Mouse (Mus musculus): ENCODE results near the gene Ppcdc. TPM values are rescaled to one million over a fixed set of nuclear protein-coding genes. Genes with fewer than 3 reads are reported as not detected.
A peak's percentile ranks its signal among the peaks of the same experiment; 100 is the strongest.

Ppcdc gene
- polyA plus RNA-seq, 1 experiment from 2014 or later, result 15.0 TPM

DNA sequence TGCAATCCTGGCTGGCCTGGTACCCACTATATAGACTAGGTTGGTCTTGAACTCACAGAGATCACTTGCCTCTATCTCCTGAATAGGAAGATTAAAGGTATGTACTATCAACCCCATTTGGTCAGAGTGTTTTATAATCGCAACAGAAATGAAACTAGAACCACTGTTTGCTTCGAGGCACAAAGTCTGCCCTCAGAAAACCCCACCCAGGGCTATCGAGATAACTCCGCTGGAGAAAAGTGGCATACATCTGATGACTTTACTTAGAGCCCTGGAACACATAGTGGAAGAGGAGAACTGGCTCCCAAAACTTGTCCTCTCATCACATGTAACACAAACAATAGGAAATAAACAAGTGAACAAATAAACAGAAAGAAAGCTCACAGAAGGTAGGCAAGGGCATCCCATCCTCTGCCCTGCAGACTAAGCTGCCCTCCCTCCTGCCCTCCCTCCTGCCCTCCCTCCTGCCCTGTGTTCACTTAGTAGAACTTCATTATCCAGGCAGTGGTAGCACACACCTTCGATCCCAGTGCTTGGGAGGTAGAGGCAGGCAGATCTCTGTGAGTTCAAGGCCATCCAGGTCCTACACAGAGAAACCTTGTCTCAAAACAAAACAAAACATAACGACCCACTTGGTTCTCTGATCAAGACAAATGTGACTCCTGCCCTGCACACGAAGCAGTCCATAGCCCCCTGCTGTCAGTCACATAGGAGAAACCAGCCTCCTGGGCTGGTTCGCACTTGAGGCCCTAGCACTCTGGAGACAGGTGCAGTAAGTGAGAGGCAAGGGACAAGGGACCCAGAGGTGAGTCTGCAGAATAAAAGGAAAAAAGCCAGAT is 12.9 kb upstream of the Ppcdc start:
- no peaks in the 10 kb centered on the region for H3K4me1 ChIP-seq
- no peak overlapping the region for H3K4me3 ChIP-seq
- no peaks in the 10 kb centered on the region for H3K27me3 ChIP-seq (replicated peaks)
- H3K9ac ChIP-seq, result no peak overlapping the region
- no peak overlapping the region for H3K4me2 ChIP-seq
- peaks cover 11% of the 10 kb centered on the region for H3K36me3 ChIP-seq
- ATAC-seq (ENCODE audit: extremely low read depth, insufficient number of reproducible peaks, low FRiP score, low TSS enrichment), result no peak
- H3K9me3 ChIP-seq, result no peaks in the 10 kb centered on the region
- WGBS, result 63% methylated on average over 8 of the region's 8 CpGs
- H3K27ac ChIP-seq (replicated peaks), result no peak overlapping the region

DNA sequence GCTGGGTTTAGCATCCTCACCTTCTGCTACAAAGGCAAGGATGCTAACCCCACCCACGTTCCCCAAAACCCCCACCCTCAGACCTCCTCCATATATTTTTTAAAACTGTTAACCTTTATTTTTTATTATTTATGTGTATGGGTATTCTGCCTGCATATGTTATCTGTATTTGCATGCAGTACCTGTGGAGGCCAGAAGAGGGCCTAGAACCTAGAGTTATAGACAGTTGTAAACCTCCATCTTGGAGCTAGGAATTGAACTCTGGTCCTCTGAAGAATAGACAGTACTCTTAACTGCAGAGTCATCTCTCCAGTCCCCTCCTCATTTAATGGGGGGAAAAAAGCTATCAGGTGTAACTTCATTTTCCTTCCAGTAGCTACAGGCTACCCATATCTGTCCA is 9.8 kb upstream of the Ppcdc start:
- H3K27ac ChIP-seq (replicated peaks), result no peak overlapping the region
- H3K9me3 ChIP-seq, result no peaks in the 10 kb centered on the region
- H3K4me1 ChIP-seq, result no peaks in the 10 kb centered on the region
- H3K9ac ChIP-seq, result no peak overlapping the region
- H3K4me3 ChIP-seq, result no peak overlapping the region
- H3K4me2 ChIP-seq, result no peak overlapping the region
- H3K27me3 ChIP-seq (replicated peaks), result no peaks in the 10 kb centered on the region
- peaks cover 28% of the 10 kb centered on the region for H3K36me3 ChIP-seq
- no peak for ATAC-seq (ENCODE audit: extremely low read depth, insufficient number of reproducible peaks, low FRiP score, low TSS enrichment)
- 41% methylated on average over 1 of the region's 1 CpGs for WGBS

DNA sequence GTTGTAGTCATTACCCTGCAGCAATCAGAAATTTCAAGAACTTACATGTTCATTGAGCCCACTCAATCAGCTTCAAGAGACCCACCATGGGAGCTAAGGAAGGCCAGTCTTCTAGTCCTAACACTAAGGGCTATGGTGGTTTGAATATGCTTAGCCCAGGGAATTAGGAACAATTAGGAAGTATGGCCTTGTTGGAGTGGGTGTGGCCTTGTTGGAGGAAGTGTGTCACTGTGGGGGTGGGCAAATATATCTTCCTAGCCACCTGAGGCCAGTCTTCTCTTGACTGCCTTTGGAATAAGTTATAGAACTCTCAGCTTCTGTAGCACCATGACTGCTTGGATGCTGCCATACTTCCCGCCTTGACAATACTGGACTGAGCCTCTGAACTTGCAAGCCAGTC is 696 bp upstream of the Ppcdc start:
- Histone ChIP-seq H3K4me1 (peaks cover 27% of the 10 kb centered on the region), H3K9me3 (no peaks in the 10 kb centered on the region), H3K4me3 (no peak overlapping the region), H3K9ac (no peak overlapping the region), H3K36me3 (peaks cover 21% of the 10 kb centered on the region), H3K27ac (replicated peaks) (no peak overlapping the region), H3K27me3 (replicated peaks) (no peaks in the 10 kb centered on the region), H3K4me2 (no peak overlapping the region)
- ATAC-seq (ENCODE audit: extremely low read depth, insufficient number of reproducible peaks, low FRiP score, low TSS enrichment), result no peak
- whole genome bisulfite sequencing, result 93% methylated on average over 1 of the region's 1 CpGs

DNA sequence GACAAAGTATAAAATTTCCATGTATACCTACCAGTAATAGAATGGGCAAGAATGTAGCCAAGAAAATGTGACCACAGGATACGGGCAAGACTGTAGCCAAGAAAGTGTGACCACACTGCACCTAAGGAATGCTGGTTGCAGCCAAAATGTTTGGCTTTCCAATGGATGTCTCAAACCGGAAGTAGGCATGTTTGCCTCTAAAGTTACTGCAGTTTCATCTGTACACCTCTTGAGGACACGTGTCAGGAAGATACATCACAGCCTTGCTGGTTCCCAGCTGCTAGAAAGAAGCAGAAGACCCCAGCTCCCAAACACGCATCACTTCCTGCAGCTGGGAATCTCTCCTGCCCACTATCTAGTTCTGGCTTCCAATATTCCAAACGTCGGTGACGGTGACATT is 841 bp downstream of the Ppcdc start:
- Histone ChIP-seq H3K27me3 (replicated peaks) (no peaks in the 10 kb centered on the region), H3K9me3 (no peaks in the 10 kb centered on the region), H3K4me2 (peak overlapping the region; percentile 68), H3K36me3 (peaks cover 7% of the 10 kb centered on the region; the same call in 1 of the 2 replicates), H3K4me1 (peaks cover 29% of the 10 kb centered on the region), H3K9ac (peak overlapping the region; percentile 83), H3K4me3 (peak overlapping the region; percentile 57), H3K27ac (replicated peaks) (peak overlapping the region; percentile 67; the same call in 1 of the 2 replicates)
- ATAC-seq (ENCODE audit: extremely low read depth, insufficient number of reproducible peaks, low FRiP score, low TSS enrichment), result no peak
- 48% methylated on average over 7 of the region's 7 CpGs for whole genome bisulfite sequencing

DNA sequence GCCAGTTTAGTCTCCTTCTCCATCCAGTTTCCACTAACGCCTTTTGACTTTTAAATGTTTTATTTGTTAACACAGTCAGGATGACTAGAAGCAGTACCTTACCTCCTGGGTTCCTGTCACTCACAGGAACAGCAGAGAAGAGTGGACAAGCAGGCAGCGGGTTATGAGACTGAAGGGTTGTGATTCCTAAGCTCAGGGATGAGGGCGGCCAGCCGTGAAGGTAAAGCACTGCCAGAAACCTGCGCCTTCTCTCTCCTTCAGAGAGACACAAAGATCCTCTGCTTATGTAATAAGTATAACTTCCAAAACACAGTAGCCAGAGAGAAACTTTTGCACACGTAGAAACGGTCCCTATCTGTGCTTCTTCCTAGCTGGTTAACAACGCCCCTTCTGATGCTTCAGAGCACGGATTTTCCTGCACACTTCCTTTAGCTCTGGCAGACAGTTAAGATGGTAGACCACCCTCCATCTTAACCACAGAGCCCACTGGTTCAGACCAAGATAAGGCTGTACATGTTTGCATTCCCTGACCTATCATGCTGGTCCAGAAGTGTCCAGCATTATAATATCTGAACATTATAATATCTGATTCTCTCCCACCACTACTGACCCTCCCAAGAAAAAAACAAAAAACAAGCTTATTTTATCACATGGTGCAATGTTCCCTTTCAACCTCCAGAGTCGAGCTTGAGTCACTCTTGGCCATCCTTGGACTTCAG is 1.9 kb downstream of the Ppcdc start:
- WGBS, result 61% methylated on average over 10 of the region's 10 CpGs

DNA sequence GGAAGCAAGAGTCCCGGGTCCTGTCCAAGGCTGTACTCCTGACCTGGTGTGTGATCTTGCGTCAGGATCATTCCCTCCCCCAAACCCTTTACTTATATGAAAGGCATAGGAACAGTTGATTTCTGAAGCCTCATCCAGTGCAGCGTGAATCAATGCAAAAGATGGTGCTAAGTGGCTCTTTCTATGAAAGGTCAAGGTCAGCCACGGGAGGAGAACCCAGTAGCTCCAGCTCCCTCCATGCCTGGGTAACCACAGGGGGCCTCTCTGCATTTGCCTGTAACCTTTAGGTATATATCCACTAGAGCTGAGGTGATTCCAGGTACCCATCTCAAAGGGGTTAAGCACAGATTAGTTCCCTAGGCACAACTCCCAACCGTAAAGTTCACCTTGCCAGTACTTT is 3.8 kb downstream of the Ppcdc start:
- 80% methylated on average over 5 of the region's 5 CpGs for WGBS
- Histone ChIP-seq H3K4me1 (peaks cover 46% of the 10 kb centered on the region), H3K27me3 (replicated peaks) (no peaks in the 10 kb centered on the region), H3K9ac (no peak overlapping the region), H3K27ac (replicated peaks) (no peak overlapping the region), H3K36me3 (no peaks in the 10 kb centered on the region), H3K4me2 (no peak overlapping the region), H3K9me3 (no peaks in the 10 kb centered on the region), H3K4me3 (no peak overlapping the region)
- no peak for ATAC-seq (ENCODE audit: extremely low read depth, insufficient number of reproducible peaks, low FRiP score, low TSS enrichment)

More for the DNA sequence above, 1.9 kb downstream of the Ppcdc start:
- no peaks in the 10 kb centered on the region for H3K27me3 ChIP-seq (replicated peaks)
- H3K27ac ChIP-seq (replicated peaks), result peak overlapping the region; percentile 56
- ATAC-seq (ENCODE audit: extremely low read depth, insufficient number of reproducible peaks, low FRiP score, low TSS enrichment), result no peak
- H3K9me3 ChIP-seq, result no peaks in the 10 kb centered on the region
- H3K36me3 ChIP-seq, result peaks cover 7% of the 10 kb centered on the region; the same call in 1 of the 2 replicates
- peak overlapping the region; percentile 58 for H3K9ac ChIP-seq
- no peak overlapping the region for H3K4me2 ChIP-seq
- no peak overlapping the region for H3K4me3 ChIP-seq
- peaks cover 39% of the 10 kb centered on the region for H3K4me1 ChIP-seq

DNA sequence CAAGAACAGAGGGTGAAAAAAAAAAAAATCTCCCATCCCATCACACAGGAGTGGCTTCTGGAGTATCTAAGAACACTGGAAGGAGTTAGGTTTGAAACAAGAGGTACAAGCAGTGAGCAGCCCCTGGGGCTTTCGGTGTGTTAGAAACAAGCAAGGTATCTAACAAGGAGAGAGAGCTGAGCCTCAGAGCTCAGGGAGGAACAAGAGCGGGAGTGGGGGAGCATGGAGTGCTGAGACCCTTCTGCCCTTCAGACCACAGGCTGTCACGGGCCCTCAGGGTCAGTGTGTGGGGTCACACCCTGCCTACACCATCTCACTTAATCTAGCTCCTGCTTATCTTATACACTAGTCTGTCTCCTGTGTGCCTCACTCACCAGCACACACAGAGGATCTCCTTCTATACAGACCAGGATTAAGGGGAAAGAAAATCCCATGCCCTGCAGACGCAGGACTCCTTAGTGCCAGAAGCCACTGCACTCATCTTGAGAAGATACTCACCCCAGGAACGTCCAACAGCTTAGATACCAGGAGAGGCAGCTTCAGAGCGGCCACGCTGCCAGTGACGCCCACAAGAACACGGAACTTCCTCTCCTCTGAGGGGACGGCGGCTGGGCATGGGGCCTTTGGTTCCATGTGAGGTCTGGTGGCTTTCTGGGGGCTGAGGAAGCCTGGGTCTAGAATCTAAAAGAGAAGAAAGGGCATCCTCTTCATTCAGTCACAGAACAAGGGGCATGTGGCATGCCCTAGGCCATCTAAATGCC is 5.3 kb downstream of the Ppcdc start:
- peaks cover 44% of the 10 kb centered on the region for H3K4me1 ChIP-seq
- ATAC-seq (ENCODE audit: extremely low read depth, insufficient number of reproducible peaks, low FRiP score, low TSS enrichment), result no peak
- H3K36me3 ChIP-seq, result no peaks in the 10 kb centered on the region
- H3K4me3 ChIP-seq, result no peak overlapping the region
- H3K9ac ChIP-seq, result no peak overlapping the region; the same call in 1 of the 2 replicates
- H3K4me2 ChIP-seq, result no peak overlapping the region
- 75% methylated on average over 11 of the region's 11 CpGs for WGBS
- no peaks in the 10 kb centered on the region for H3K9me3 ChIP-seq
- no peak overlapping the region for H3K27ac ChIP-seq (replicated peaks)
- no peaks in the 10 kb centered on the region for H3K27me3 ChIP-seq (replicated peaks)

DNA sequence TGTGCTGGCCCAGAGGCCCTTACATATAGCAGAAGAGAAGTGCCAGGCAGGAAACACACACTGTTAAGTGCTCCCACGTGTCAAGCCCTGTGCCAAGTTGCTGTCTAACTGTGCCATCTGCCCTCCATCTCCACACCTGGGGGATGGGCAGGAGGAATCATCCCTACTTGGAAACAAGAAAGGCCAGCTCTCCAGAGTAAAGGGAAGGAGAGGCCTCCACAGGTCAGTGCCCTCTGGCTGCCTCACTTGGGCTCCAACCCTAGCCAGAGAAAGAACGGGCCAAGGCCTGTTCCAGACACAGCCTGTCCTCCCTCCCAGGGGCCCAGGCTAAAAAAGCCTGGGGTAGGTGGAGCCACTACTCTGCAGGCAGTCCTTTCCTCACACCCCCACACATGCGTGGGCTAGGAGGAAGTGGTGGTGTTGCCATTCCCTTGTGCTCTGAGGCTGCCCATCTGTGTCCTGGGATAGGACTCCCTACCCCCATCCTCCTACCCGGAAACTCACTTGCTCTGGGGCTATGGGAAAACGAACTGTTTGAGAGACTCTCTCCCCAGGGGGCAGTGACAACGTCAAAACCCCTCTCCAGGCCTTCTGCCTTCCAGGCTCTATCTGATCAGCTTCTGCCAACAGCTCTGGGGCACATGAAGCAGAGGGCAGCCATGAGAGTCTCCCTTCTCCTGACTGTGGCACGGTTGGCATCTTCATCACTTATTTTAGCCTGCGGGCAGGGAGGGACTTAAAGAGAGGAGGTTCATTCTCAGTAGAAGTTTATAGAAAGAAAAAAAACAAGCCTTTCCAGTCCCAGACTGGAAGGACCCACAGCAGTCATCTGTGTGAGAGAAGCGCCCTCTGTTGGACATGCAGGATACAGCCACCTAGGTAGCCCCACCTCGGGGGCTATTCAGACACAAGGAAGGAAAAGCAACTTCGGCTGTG is 6.6 kb downstream of the Ppcdc start:
- Histone ChIP-seq H3K4me3 (no peak overlapping the region), H3K36me3 (no peaks in the 10 kb centered on the region), H3K4me2 (peak overlapping the region; percentile 37), H3K27ac (replicated peaks) (peak overlapping the region; percentile 84), H3K9me3 (no peaks in the 10 kb centered on the region), H3K9ac (peak overlapping the region; percentile 71), H3K27me3 (replicated peaks) (no peaks in the 10 kb centered on the region), H3K4me1 (peaks cover 44% of the 10 kb centered on the region)
- WGBS, result 11% methylated on average over 11 of the region's 11 CpGs
- peak; percentile 24; the same call in 1 of the 2 replicates for ATAC-seq (ENCODE audit: extremely low read depth, insufficient number of reproducible peaks, low FRiP score, low TSS enrichment)

DNA sequence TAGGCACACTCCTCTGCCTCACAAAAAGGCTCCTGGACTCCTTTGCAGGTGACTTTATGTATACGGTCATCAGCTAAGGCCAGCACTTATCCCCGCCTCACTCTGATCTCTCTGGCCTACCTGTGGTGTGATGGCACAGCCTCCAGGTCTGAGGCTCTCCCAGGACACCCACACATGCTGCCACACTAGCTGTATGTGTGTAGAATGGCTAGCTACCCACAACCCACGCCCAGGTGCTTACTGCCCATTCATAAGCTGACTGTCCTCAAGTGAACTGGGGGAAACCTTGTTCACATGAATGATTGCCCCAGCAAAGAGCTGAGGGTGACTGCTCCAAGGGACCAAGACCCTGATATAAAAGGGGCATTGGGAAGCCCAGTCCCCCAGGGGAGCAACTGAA is 7.4 kb downstream of the Ppcdc start:
- Histone ChIP-seq H3K9ac (peak overlapping the region; percentile 71; the same call in 1 of the 2 replicates), H3K4me1 (peaks cover 45% of the 10 kb centered on the region)

DNA sequence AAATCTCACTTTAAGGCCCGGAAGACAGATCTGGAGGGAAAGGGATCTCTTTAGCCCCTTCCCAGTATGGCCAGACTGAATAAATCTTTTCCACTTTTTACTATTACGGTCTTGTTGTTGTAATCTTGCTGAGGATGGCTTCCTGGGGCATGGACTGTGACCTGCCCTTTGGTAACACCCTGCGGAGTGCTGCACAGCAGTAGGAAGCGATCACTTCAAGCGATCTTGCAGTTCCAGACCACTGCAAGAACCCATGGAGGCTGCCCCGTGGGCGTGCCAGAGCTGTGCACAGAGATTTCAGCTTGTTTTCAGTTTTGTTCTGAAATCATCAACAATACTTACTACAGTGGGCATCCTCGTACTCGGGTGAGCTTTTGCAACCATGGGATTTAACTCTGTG is 8.7 kb downstream of the Ppcdc start:
- Histone ChIP-seq H3K4me3 (no peak overlapping the region), H3K27ac (replicated peaks) (no peak overlapping the region), H3K9ac (no peak overlapping the region), H3K4me1 (peaks cover 38% of the 10 kb centered on the region), H3K4me2 (no peak overlapping the region), H3K27me3 (replicated peaks) (no peaks in the 10 kb centered on the region), H3K9me3 (no peaks in the 10 kb centered on the region), H3K36me3 (0 out of 2 replicates have a peak, but pooled peaks cover 2% of the 10 kb centered on the region)
- 52% methylated on average over 9 of the region's 9 CpGs for WGBS
- ATAC-seq (ENCODE audit: extremely low read depth, insufficient number of reproducible peaks, low FRiP score, low TSS enrichment), result no peak

More for the DNA sequence above, 7.4 kb downstream of the Ppcdc start:
- Histone ChIP-seq H3K36me3 (no peaks in the 10 kb centered on the region), H3K4me2 (no peak overlapping the region), H3K27me3 (replicated peaks) (no peaks in the 10 kb centered on the region), H3K9me3 (no peaks in the 10 kb centered on the region), H3K27ac (replicated peaks) (peak overlapping the region; percentile 84), H3K4me3 (no peak overlapping the region)
- WGBS, result 89% methylated on average over 3 of the region's 3 CpGs
- no peak for ATAC-seq (ENCODE audit: extremely low read depth, insufficient number of reproducible peaks, low FRiP score, low TSS enrichment)

Measured in heart, embryonic 13.5 days (tissue).